Mouse (Mus musculus) urinary bladder, postnatal 4 days (tissue): ENCODE measurements at regions not wholly inside any gene's neighbourhood (a gene's known extent, or its start where the extent isn't known, plus 50 kb on each side); places are given as distances from the start of the nearest gene placed in this dataset.

Experiments used
- DNase-seq, 2 experiments: peaks; one replicate each; pipeline ENCODE4 v3.0.0; 2021 to 2022; ENCODE audit warnings: low spot score in 2 of 2

DNA sequence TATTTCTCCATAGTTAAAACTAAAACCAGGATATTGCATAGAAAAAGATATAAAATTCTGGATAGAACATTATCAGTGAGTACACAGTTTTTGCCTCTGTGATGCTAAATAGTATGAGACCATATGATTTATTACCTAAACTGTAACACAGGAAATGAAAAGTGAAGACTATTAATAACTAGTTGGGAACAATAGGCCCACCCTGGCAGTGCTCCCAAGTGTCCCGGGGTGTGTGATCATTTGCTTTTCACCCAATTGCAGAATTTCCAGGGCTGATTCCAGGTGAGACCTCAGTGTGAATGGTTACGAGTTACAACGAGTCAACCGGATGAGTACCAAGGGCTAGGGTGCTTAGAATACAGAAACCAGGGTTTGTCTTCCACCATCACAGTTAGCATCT is 172.6 kb upstream of the Tars start:
- no peak for DNase-seq

DNA sequence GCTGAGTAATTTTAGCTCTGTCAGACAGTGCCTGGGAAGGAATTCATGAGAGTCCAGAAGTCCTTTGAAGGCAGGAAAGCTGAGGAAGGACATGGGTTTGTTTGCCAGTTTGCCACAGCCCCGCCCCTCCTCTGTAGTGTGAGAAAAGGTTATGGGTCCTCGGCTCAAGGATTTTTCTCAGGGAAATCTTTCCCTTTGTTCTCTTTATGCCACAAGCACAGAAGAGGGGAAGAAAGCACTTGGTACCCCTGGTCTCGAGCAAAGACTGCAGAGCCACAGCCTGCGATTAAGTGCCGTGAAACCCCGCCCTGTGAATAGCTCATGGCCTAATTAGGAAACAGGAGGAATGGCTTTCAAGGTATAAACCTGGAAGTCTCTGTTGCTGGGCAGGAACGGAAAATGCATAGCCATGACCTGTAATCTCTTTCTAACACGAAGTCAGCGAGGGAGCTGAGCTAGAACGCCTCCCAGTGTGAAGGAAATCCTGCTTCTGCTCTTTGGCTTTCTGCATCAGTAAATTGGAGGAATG is 166.1 kb upstream of the Tars start:
- no peak for DNase-seq

DNA sequence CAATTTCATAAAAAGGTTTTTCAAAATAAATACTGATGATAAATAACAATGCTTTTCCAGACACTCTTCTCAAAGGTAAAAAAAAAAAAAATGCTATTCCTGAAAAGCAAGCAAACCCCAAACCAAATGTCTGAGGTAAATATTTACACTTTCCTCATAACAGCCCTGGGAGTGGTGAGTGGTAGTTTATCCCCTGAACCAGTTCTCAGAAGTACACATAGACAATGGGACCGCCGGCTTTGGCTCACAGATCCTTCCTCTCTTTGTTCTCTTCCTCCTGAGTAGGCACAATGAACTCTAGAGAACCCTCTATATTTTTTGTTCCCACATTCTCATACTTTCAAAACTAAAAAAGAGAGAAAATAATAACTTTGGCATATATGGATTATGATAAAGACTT is 153.1 kb upstream of the Tars start:
- no peak for DNase-seq

DNA sequence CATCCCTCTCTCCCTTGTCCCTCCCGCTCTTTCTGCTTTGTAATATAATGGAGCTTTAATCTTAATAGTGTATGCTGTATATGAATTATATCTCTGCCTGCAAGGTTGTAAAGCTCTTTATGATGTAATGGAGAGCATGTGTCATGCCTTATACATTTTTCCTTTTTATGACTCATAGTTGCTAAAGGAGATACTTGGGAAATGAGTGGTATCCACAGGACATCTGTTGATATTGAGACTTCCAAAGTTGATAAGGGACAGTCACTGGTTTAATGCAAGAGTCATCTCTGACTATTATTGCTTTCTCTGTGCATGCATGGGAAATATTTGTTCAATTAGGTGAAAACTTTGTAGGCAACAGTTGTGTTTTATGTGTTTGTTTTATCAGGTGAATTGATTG is 152.6 kb upstream of the Tars start:
- no peak for DNase-seq

DNA sequence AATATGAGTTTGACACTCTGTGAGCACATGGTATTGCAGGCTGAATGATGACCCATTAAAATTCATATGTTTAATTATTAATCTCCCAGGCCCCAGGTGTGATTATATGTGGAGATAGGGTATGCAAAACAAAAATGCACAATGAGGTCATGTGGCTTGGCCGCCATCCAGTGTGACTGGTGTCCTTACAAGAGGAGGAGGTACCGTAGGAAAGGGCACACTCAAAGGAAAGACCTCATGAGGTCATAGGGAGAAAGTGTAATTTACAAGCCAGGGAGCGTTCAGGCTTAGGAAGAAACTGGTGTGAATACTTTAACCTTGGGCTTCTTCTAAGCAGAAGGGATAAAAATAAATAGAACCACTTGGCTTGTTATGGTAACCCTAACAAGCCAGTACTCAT is 140.0 kb upstream of the Tars start:
- no peak for DNase-seq

DNA sequence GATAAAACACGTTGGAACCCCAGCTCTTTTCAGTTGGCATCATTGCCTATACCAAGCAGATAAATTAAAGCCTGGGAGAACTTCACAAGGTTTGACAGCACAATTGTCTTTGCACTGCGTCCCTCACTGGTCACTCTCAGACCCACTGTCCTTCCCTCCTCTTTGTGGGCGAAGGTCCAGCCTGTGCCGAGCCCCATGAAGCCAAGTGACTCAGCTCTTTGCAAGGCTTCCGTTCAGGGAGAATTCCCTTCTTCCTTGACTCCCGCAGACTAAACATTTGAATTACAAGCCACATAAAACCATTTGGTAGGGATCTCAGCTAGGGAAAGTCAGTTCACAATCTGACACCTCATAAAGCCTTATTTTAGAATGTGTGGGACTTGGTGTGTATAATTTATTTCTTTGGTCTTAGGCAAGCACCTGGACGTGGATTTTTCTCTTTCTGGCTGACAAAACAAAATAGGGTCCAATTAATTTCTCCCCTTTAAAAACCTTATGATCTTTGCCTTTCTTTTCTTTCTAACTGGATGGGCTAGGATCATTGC is 136.7 kb upstream of the Tars start:
- DNase-seq = no peak

DNA sequence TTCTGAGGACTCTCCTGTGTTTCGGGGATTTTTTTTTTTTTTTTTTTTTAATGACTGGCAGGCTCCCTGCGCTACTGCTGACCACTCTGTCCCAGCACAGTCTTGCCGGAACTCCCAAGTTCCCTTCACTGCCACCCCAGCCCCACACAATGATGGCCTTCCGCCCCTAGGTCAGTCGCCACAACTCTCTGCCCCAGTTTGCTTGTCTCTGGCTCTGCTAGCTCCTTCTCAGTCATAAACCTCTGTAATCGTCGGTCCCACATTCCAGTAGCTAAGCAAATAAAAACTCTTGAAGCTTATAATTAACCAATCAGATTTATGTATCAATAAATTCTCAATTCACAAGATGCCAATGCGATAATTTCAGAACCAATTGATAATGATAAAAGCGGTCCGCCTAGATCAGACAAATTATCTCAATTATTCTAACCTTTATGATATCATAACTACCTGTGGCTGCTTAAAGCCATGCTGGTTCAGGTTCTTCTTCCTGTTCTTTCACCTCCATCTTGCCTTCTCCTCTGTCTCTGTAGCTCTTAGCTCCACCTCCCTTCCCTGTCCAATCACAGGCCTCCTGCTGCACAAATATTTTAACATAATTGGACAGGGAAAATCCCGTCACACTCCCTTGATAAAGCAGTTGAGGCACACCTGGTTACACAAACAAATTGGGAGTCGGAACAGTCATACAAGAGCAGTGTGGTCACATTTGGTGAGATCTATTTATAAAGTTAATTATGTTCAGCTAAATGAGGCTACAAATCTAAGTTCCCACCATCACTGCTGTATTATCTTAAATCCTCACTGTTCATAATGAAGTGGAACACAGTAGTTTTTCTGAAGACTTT is 135.2 kb upstream of the Tars start:
- DNase-seq = no peak

DNA sequence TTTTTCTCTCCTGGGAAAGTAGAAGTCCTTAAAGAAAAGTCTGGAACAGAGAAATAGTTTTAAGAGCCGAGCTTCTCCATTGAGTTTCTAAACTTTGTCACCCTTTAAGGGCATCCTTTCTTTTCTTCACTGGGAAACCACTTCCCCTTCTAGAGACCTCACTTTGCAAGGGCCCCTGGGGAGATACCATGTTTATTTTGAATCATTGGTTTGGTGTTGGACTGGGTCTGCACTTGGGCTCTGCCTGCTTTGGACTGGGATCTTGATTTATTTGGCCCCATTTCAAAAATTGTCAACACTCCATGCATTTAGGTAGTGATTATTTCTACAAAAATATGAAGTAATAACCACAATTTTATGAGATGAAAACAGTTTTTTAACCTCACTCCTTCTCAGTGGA is 134.2 kb upstream of the Tars start:
- no peak for DNase-seq

DNA sequence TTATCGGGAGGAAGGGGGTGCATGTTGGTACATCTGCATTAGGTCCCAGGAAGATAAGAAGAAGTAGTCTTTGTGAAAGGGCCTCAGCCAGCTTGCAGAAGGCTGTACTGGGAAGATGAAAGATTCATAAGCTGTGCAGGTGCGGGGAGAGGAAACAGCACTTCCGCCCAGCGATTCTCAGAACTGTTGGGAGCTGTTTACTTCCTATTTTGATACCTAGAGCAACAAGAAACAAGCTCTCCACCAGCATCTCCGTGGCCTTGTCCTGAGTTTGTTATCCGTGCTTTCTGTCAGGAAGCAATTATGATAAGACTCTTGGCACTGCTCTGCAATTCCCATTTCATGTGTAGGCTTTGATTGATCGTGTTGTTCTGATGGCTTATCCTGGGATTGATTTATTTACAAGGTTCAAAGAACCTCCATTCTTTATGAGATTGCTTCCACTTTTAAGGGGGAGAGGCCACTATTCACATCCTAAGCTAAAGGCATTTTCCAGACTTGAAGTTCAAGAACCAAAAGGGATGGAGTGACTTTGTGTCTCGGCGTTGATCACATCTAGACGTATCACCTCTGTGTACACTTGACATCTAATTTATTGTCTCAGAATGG is 133.6 kb upstream of the Tars start:
- DNase-seq = no peak

DNA sequence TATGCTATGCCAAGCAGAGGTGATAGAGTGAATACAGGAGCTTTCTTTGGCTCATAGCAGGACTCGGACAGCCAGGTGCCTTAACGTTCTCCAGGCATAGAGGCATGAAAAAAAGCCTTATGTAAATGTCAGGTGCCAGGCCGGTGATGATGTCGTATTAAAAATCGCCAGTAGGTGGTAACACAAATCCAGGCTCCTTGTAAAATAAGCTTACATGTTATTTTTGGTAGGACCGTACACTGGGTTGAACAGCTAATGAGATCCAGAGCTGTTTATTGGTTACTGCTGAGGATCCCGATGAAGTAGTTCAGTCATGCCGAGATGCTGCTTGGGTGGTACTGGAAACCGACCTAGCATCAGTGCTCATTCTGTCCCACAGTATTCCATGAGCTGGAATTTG is 133.1 kb upstream of the Tars start:
- no peak for DNase-seq

DNA sequence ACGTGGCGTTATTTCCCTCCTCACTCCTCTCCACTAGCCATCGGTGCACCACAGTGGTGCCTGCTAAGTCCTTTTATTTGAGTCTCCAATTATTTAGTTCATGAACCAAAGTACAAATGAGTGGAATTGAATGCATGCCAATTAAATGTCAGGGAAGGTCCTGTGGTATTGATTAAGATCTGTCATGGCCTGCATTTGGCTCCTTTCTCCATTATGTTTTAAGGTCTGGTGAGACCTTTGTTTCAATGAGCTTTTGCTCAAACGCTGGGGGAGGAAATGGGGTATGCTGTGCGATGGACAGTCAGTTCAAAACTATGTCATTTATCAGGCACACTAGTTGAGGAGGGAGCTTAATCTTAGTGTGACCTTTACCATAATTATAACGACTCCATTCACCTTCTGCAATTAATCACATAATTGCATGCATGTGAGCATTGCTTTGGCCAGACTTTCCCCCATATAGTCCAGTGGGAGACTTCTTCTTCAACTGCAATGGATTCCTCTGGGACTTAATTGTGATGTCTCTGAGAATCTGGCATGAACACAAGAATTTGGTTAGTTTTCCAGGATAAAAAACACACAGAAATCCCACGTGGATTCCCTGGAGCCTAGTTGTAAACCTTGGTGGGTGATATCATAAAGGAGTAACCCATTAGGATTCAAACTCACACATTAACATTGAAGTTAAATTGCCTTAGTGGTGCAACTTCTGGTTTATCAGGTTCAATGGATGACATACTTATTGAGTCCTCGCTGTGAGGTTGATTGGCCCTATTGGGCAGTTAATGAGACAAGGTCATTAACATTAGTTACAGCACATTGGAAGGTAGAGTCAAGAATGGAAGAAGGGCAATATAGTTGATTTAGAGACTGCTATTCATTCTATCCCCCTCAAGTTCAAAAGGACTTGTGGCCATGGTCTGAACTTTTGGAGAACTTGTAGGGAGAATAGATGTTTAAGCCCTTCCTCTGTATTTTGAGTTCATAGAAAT is 130.7 kb upstream of the Tars start:
- DNase-seq = no peak

DNA sequence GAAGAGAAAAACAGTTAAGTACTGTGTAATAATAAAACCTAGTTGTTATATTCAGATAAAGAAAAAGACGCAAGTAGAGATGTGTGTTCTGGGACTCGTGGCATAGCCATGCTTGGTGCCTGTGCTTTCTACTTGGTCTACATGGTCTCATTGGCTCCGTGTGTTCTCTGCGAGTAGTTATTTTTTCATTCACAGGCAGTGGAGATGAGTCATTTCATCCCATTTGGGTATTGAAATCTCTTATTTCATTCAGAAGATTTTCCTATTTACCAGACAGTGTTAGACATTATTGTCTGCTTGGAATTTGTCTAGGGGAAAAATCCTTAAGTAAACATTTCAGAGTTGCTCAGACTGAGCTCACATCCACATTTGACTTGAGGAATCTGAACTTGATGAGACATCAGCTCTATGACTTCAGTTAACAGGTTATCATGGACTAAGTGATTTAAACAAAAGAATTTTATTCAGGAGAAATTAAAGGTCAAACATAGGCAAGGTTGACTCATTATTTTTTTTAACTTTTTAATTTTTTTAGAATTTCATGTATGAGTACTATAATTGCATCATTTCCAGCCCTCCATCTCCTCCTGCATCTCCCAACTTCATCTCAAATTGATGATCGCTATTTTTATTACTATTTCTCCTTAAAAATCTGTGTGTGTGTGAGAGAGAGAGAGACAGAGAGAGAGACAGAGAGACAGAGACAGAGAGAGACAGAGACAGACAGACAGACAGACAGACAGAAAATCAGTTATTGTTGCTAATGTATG is 125.1 kb upstream of the Tars start:
- DNase-seq = no peak

DNA sequence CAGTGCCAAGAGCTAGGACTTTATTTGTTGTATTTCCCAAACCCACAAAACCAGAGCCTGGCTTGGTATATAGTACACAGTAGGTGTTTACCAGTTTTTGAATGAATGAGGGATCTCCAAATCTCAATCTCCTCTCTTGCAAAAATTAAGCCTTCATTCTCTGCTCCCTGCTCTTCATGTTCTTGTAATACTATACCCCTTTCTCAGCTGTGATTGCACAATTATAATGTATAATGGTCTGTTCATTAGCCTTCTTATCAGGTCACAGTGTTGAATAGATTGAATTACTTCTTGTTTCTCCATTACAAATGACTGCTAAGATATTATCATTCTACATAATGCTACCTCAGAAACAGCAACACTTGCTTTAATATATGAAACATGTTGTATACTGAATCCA is 119.1 kb upstream of the Tars start:
- DNase-seq = no peak

DNA sequence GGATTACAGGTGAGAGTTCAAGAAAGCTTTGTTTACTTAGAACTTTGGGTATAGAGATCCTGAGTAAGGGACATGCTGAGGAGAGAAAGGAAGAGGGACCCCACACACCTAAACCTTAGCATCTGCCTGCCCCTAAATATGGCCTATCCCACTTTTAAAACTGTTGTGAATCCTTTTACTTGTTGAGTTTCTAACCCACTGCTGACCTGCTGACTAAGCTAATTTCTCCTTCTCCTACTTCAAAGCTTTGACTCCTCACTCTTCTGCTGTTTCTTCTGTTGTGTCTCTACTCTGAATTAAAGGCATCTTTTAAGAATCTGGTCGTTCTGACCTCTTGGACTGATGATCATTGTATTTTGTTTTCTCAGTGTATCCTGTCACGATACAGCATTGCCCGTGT is 118.4 kb upstream of the Tars start:
- DNase-seq = no peak

DNA sequence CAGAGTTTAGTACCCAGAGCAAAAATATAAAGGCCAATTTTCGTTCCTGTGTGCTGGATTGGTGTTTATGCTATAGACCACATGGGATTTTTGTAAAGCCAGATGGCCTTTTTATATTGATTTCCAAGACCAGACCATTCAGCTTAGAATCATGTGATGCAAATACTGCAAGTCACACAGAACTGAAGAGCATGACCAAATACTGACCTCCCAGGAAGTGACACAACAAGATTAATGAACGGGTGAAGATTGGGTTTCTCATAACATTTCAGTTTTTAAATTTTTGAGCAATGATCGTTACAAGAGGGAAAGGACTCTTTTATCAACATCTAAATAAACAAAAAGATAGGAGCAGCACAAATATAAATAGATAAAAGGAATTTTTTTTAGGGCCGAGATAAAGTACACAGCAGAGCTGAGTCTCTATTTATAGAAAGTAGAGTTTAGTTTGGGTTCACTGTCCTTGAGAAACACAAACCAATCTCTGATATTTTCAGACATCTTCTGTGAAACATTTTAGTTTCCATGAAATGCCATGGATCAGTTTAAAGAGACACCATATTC is 105.7 kb upstream of the Tars start:
- DNase-seq = no peak

DNA sequence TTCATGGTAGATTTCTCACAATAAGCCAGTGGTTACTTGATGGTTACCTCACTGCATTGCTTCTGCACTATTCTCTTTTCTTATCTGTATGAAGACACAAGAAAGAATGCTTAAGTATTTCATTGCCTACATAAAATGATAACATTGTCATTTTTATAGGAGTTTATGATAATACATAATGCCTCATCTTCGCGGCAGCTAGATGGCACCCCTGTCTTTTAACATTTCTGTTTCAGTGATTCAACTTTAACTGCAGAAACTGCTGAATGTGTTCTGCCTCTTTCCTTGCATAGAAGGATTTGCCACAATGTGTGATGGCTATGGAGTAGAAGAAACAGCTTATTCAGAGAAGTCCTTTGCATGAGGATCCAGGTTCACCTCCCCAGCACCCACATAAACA is 97.0 kb upstream of the Tars start:
- no peak for DNase-seq

DNA sequence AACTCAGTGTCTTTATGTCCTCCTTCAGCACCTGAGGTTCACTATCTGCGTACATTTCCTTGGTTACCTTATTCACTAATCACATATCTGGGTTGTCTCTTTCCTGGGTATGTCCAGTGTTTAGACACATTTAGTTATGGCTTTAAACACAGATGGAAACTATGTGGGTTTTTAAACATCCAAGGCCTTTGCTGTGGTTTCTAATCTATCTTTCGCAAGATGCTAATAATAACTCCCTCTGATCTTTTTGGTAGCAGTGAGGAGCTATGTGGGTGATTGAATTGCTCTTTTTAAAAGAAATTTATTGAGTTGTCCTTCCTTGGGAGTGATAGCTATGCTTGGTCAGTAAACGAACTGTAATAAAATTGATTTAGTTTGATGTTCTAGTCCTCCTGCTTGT is 89.7 kb upstream of the Tars start:
- DNase-seq = no peak

DNA sequence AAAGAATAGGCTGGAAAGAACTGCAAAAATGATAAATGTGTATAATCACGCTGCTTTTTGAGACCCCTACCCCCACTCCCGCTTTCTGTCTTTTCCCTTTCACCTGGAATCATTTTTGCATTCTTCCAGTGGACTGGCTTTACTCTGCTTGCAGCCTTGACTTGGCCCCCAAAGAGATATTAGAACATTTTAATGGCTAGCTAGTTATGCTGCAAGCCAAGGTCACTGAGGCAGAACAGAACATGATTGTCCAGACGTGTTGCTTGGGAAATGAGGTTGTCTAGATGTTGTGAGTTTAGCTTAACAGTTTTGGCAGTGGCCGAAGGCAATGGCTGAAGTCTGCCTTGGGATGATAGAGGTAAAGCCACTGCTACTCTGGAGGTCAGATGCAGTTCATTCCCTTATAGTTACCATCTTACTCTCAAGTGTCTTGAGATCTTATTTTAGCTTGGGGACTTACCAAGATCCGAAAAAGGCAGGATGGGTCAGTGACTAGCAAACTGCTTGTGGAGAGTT is 87.9 kb upstream of the Tars start:
- no peak for DNase-seq

DNA sequence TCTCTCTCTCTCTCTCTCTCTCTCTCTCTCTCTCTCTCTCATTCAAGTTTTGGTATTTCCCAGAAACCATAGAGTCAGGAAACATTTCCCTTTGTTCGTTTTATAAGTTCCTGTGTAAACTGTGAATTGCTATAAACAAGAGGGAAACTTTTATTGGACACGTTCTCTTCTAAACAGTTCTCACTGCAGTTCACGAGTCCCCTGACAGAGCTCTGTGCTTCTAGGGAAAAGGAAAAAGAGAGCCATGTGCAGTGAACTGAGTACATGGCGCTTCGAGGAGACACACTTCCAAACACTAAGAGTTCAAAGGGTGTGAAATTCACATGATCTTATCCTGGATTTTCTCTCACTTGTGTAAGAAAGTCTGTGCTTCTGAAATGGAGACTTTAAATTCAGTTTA is 84.5 kb upstream of the Tars start:
- DNase-seq = no peak

DNA sequence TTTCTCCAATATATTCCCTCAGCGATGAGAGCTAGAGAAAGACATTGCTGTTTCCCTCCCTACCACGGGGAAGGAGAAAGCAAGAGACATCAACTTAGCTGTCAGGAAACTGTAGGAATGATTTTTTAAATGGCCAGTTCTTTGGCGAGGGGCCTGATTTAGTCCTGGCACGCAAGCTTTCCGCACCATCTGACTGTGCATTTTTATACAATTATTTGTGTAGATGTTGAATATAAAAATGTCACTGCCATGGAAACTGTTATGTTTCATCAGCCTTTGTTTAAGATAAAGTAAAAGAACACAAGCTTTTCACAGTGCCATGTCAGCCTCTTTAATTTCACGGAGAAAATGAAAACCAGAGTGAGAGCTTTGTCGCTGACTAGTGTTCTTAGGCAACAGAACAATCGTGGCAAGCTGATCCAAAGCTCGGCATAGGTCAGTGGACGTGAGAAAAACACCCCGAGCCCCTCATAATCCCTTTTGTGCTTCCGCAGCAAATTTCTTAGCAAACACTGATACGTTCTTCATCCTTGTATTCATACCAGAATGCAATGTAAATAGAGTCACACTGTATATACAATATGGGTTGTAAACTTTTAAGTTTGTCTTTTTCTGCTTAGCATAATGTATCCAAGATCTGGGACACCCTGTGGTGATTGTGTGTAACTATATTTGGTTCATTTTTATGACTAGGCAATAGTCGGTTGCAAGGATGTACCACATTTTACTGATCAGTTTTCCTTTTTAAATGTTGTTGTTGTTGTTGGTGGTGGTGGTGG is 79.9 kb upstream of the Tars start:
- DNase-seq = no peak
